Mouse (Mus musculus) testis, adult 2 months (tissue): ENCODE measurements at regions not wholly inside any gene's neighbourhood (a gene's known extent, or its start where the extent isn't known, plus 50 kb on each side); places are given as distances from the start of the nearest gene placed in this dataset.

Source experiments
- H3K27ac ChIP-seq: fragments of 200-500 bp; 2 replicates; pipeline ENCODE4 v1.5.1; 2012; ENCODE audit warnings: low read depth, low read length; ENCODE audit not compliant: control insufficient read depth, insufficient read depth
- H3K27me3 ChIP-seq: fragments of 200-500 bp; 2 replicates; pipeline ENCODE4 v1.6.1; 2012; ENCODE audit warnings: mild to moderate bottlenecking, low read length, moderate library complexity; ENCODE audit not compliant: control insufficient read depth, insufficient read depth
- H3K36me3 ChIP-seq: fragments of 200-500 bp; 2 replicates; pipeline ENCODE4 v1.6.1; 2012; ENCODE audit warnings: mild to moderate bottlenecking, low read length; ENCODE audit not compliant: control insufficient read depth, insufficient read depth
- H3K4me1 ChIP-seq: fragments of 200-500 bp; 2 replicates; pipeline ENCODE4 v1.6.1; 2012; ENCODE audit warnings: low read length; ENCODE audit not compliant: control insufficient read depth, insufficient read depth
- H3K4me3 ChIP-seq: fragments of 200-500 bp; 2 replicates; pipeline ENCODE4 v1.5.1; 2012; ENCODE audit warnings: low read depth, mild to moderate bottlenecking, low read length, moderate library complexity, mixed read lengths; ENCODE audit not compliant: control insufficient read depth
- CTCF ChIP-seq: fragments of 200-500 bp; IDR thresholded peaks from 2 replicates; pipeline ENCODE4 v1.5.1; 2012; ENCODE audit warnings: low read depth, mild to moderate bottlenecking, inconsistent platforms, low read length, moderate library complexity; ENCODE audit not compliant: control insufficient read depth, insufficient read depth, insufficient replicate concordance
- POLR2A ChIP-seq: fragments of 200-500 bp; IDR thresholded peaks from 2 replicates; pipeline ENCODE4 v1.6.1; 2012; ENCODE audit warnings: low read depth, mild to moderate bottlenecking, inconsistent platforms, low read length, moderate library complexity; ENCODE audit not compliant: control insufficient read depth

DNA sequence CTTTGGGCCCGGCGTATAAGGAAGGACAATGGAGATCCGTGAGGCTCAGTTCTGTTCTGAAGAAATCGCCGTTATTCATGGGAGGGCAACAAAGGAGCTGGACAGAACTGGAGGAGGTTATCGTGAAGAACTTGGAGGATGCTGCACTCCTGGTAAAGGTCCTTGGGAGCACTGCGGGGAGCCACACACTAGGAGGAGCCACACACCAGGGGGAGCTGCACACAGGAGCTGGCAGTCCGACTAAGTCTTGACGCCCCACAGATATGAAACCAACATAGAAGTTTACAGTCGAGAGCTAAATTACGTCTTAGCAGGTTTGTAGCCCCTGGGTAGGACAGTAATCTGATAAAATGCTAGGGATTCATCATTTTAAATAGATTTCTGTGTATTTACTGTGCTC lies 138.1 kb upstream of the Serpine2 start:
- H3K36me3 ChIP-seq, result no peaks in the 10 kb centered on the region
- no peaks in the 10 kb centered on the region for H3K4me1 ChIP-seq
- no peak overlapping the region for H3K4me3 ChIP-seq
- TF ChIP-seq CTCF, result peak; percentile 55; the same call in 1 of the 2 replicates
- no peak for TF ChIP-seq POLR2A
- no peak overlapping the region for H3K27ac ChIP-seq
- peaks cover 2% of the 10 kb centered on the region; the same call in 1 of the 2 replicates for H3K27me3 ChIP-seq

DNA sequence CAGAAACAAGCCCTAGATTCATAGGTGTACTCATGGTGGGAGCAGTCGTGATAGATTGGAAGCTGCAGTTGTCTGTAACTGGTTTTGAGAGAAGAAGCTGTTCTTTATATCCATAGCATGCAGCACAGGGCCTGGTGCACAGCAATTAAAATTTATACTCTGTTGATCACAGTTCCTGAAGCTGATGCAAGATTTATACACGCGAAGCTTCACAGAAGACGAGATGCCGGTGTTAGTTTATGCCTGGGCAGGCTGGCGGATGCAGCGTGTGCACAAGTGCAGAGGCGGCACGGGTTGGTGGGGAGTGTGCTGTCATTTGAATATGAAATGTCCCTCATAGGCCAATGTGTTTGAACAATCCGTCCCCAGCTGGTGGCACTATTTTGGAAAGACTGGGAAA lies 136.9 kb upstream of the Serpine2 start:
- Histone ChIP-seq H3K4me3 (no peak overlapping the region), H3K36me3 (no peaks in the 10 kb centered on the region), H3K4me1 (no peaks in the 10 kb centered on the region), H3K27me3 (peaks cover 2% of the 10 kb centered on the region; the same call in 1 of the 2 replicates), H3K27ac (no peak overlapping the region)
- TF ChIP-seq CTCF (no peak), POLR2A (no peak)

DNA sequence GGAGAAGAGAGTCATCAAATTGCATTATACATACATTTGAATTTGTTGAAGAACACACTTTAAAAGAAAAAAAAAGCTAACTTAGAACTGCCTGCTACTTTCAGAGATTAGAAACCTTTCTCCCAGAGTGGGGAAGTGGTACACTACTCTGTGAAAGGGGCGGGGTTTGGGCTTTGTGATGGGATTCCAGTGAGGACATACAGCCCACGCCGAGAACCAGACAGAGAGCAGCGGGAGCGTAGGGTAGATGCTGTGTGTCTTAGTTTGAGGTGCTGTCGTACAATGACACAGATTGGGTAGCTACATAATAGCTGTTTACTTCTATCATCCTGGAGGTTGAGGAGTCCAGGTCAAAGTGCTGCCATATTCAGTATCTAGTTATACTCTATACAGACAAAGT lies 136.5 kb upstream of the Serpine2 start:
- Histone ChIP-seq H3K36me3 (no peaks in the 10 kb centered on the region), H3K4me3 (no peak overlapping the region), H3K27me3 (peaks cover 2% of the 10 kb centered on the region; the same call in 1 of the 2 replicates), H3K4me1 (no peaks in the 10 kb centered on the region), H3K27ac (no peak overlapping the region)
- TF ChIP-seq CTCF (no peak), POLR2A (no peak)

DNA sequence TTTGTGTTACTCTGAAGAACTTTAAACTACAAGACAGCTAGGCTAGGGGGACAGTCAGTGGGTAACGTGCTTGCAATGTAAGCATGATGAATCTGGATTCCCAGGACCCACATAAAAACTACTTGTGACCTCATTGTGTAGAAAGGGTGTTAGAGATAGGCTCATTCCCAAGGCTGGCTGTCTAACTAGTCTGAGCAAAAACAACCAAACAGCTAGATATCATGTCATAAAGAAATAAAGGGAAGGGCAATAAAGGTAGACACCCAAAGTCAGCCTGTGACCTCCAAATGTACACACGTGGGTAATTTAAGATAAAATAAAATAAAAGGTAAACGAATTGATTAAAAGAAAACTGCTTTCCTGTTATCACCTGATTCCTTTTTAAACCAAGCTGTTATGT lies 123.7 kb upstream of the Serpine2 start:
- no peaks in the 10 kb centered on the region; the same call in 1 of the 2 replicates for H3K4me1 ChIP-seq
- H3K27ac ChIP-seq, result no peak overlapping the region
- H3K4me3 ChIP-seq, result no peak overlapping the region
- TF ChIP-seq POLR2A, result no peak
- no peak for TF ChIP-seq CTCF
- H3K36me3 ChIP-seq, result no peaks in the 10 kb centered on the region
- no peaks in the 10 kb centered on the region for H3K27me3 ChIP-seq

DNA sequence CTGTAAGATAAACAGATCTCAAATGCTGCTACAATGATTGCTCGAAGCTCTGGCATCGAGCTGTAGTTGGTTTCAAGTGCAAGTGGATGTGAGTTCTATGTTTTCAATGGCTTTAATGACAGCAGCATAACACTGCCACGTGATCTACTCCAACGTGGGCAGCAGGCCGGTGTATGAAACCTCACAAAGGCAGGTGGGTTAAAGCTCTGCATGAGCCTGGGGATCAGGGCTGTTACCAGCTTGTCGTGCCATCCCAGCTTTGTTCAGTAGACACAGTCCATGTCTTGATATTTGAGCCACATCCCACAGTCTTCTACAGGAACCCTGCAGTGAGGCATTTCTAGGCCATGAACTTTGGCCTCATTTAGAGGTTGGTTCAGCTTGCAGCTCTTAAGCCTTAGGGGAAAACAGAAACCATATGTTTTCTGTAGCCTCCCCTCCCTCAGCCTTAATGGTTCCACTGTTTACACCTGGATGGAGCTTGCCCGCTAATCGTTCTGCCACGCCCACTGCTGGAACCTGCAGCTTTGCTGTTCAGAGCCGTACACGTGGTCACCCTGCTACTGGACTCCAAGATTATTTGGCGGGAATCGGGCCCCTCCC lies 121.8 kb upstream of the Serpine2 start:
- no peak for TF ChIP-seq CTCF
- TF ChIP-seq POLR2A, result no peak; the same call in 1 of the 2 replicates

DNA sequence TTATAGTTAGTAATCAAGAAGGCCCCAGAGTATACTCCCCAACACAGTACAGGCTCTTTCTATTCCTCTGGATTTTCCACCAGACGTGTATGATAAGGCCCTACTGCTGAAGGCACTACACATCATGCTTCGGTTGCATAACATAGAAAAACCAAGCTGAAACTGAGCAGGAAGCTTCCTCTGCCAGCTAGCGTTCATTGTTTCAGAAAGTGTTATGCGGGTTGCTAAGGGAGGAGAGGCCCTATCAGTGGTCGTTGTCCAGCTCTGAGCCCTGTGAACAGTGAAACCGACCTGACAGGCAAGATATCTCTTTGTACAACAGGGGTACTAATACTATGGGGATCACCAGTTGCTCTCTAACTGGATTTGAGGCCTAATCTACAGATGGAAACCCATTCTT lies 118.9 kb upstream of the Serpine2 start:
- H3K4me3 ChIP-seq, result no peak overlapping the region
- H3K27me3 ChIP-seq, result no peaks in the 10 kb centered on the region
- TF ChIP-seq POLR2A (no peak), CTCF (no peak)
- no peaks in the 10 kb centered on the region; the same call in 1 of the 2 replicates for H3K4me1 ChIP-seq
- H3K27ac ChIP-seq, result no peak overlapping the region
- H3K36me3 ChIP-seq, result no peaks in the 10 kb centered on the region

More for the DNA sequence above, 121.8 kb upstream of the Serpine2 start:
- H3K27me3 ChIP-seq, result no peaks in the 10 kb centered on the region
- no peak overlapping the region for H3K27ac ChIP-seq
- H3K4me3 ChIP-seq, result peak overlapping the region; percentile 12
- no peaks in the 10 kb centered on the region; the same call in 1 of the 2 replicates for H3K4me1 ChIP-seq
- H3K36me3 ChIP-seq, result no peaks in the 10 kb centered on the region

DNA sequence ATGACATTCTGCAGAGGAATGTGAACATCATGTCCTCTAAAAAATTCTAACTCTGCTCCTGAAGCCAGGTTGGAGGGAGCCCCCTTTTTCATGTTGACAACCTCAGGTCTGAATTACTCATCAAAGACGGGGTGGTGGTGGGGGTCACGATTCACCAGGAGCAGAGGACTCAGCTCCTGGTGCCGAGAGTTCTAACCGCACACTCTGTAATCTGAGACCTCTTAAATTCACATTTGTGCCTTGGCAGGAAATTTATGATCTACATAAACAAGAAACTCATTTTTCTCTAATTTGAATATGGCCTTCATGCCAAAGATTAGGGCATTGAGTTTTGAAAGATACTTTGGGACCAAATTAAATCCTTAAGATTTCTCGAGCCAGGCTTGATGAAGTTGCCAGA lies 117.2 kb upstream of the Serpine2 start:
- H3K36me3 ChIP-seq, result no peaks in the 10 kb centered on the region
- no peaks in the 10 kb centered on the region for H3K27me3 ChIP-seq
- no peak overlapping the region for H3K4me3 ChIP-seq
- no peak for TF ChIP-seq POLR2A
- no peak for TF ChIP-seq CTCF
- no peaks in the 10 kb centered on the region; the same call in 1 of the 2 replicates for H3K4me1 ChIP-seq
- H3K27ac ChIP-seq, result no peak overlapping the region
